Mouse (Mus musculus) forebrain, embryonic 12.5 days (tissue): ENCODE data around the gene Pofut2. TPM values are rescaled to one million over a fixed set of nuclear protein-coding genes. Genes with fewer than 3 reads are reported as not detected.
"Not testable (repeated sequence)": the region's sequence is repeated elsewhere in the genome, so short reads cannot be mapped to it uniquely, and the experiment has no call there.

ENCODE experiments used
- ATAC-seq: fragments of 200-750 bp; cut with Nextera tagmentation; 2 replicates; pipeline ENCODE4 v1.8.0; 2017; ENCODE audit warnings: moderate TSS enrichment; ENCODE audit not compliant: low FRiP score
- H3K27ac ChIP-seq: fragments of 300-500 bp; sonication (generic); 2 replicates; pipeline ENCODE4 v1.5.1; 2016; ENCODE audit warnings: mild to moderate bottlenecking
- H3K27me3 ChIP-seq: fragments of 300-500 bp; sonication (generic); 2 replicates; pipeline ENCODE4 v1.6.1; 2016; ENCODE audit warnings: mild to moderate bottlenecking
- H3K36me3 ChIP-seq: fragments of 300-500 bp; sonication (generic); replicated peaks from 2 replicates; pipeline ENCODE4 v1.6.1; 2016; ENCODE audit warnings: mild to moderate bottlenecking
- H3K4me1 ChIP-seq: fragments of 300-500 bp; sonication (generic); 2 replicates; pipeline ENCODE4 v1.6.1; 2016
- H3K4me2 ChIP-seq: fragments of 300-500 bp; sonication (generic); 2 replicates; pipeline ENCODE4 v1.6.1; 2016; ENCODE audit warnings: mild to moderate bottlenecking, moderate library complexity
- H3K4me3 ChIP-seq: fragments of 300-500 bp; sonication (generic); replicated peaks from 2 replicates; pipeline ENCODE4 v1.5.1; 2016; ENCODE audit warnings: mild to moderate bottlenecking
- H3K9ac ChIP-seq: fragments of 300-500 bp; sonication (generic); 2 replicates; pipeline ENCODE4 v1.6.1; 2016; ENCODE audit warnings: mild to moderate bottlenecking
- H3K9me3 ChIP-seq: fragments of 300-500 bp; sonication (generic); 2 replicates; pipeline ENCODE4 v1.6.1; 2016
- WGBS: fragments of 180-500 bp; shearing (Covaris S2); methylation state at CpG from one replicate; pipeline ENCODE4 v1.1.7; 2016; 5-methylcytosine and 5-hydroxymethylcytosine counted together
- polyA plus RNA-seq: library from polyadenylated mRNA; unstranded; fragments of >200 nt; fragmentation: Nextera tagmentation; extraction: Ambion mirVana; gene quantifications from 2 replicates; pipeline ENCODE4 v1.2.1, GENCODE M21; 2016

The Pofut2 gene
- polyA plus RNA-seq, 1 experiment from 2014 or later = 65.8 TPM

- ATAC-seq = no peak
- peaks cover 33% of the 10 kb centered on the region for H3K4me1 ChIP-seq
Observed at GRCm38 (mm10) chr10:77255676-77256075, 3.3 kb upstream of the Pofut2 start.

GRCm38 (mm10) chr10:77258041-77258590 is 902 bp upstream of the Pofut2 start:
- no peaks in the 10 kb centered on the region for H3K9me3 ChIP-seq
- peak overlapping the region; percentile 94; the same call in 1 of the 2 replicates for H3K4me3 ChIP-seq
- no peak for ATAC-seq
- no peak overlapping the region for H3K27ac ChIP-seq
- peaks cover 21% of the 10 kb centered on the region for H3K4me1 ChIP-seq
- H3K9ac ChIP-seq = no peak overlapping the region
- H3K4me2 ChIP-seq = peak overlapping the region; percentile 81
- peaks cover 26% of the 10 kb centered on the region for H3K36me3 ChIP-seq
- no peaks in the 10 kb centered on the region for H3K27me3 ChIP-seq
- 62% methylated on average over 4 of the region's 4 CpGs for WGBS

More at GRCm38 (mm10) chr10:77255676-77256075, 3.3 kb upstream of the Pofut2 start:
- H3K4me3 ChIP-seq = no peak overlapping the region
- 0 out of 2 replicates have a peak, but pooled peaks cover 2% of the 10 kb centered on the region for H3K36me3 ChIP-seq
- H3K4me2 ChIP-seq = no peak overlapping the region
- 0 out of 2 replicates have a peak, but pooled peaks cover 4% of the 10 kb centered on the region for H3K27me3 ChIP-seq
- H3K9me3 ChIP-seq = no peaks in the 10 kb centered on the region
- no peak overlapping the region for H3K27ac ChIP-seq
- H3K9ac ChIP-seq = no peak overlapping the region
- WGBS = 65% methylated on average over 3 of the region's 3 CpGs

DNA sequence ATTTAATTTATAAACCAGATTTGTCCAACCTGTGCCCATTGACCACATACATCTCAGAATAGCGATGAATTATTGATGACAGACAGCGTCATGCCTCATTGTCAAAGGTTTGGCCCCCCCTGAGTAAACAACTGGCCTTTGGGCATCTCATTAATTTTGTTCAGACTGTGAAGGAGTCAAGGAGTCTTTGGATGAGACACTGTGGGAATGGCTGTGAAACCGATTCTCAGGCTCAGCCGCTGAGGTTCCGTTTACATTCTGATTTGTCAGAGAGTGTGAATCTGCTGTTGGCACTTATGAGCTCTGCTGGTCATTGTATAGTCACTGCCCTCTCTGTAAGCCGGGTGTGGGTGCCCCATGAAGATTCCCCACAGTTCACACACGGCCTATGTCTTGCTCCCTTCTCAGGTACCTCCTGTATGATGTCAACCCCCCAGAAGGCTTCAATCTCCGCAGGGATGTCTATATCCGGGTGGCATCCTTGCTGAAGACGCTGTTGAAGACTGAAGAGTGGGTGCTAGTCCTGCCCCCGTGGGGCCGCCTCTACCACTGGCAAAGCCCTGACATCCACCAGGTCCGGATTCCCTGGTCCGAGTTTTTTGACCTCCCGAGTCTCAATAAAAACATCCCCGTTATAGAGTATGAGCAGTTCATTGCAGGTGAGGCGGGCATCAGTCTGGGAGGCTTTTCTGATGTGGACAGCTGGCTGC is 1.3 kb downstream of the Pofut2 start:
- Histone ChIP-seq H3K27ac (no peak overlapping the region), H3K4me3 (peak overlapping the region; percentile 94), H3K36me3 (peaks cover 48% of the 10 kb centered on the region), H3K9ac (peak overlapping the region; percentile 85), H3K4me1 (peaks cover 21% of the 10 kb centered on the region), H3K27me3 (no peaks in the 10 kb centered on the region), H3K9me3 (no peaks in the 10 kb centered on the region), H3K4me2 (peak overlapping the region; percentile 81)
- WGBS = 88% methylated on average over 17 of the region's 17 CpGs
- no peak for ATAC-seq

DNA sequence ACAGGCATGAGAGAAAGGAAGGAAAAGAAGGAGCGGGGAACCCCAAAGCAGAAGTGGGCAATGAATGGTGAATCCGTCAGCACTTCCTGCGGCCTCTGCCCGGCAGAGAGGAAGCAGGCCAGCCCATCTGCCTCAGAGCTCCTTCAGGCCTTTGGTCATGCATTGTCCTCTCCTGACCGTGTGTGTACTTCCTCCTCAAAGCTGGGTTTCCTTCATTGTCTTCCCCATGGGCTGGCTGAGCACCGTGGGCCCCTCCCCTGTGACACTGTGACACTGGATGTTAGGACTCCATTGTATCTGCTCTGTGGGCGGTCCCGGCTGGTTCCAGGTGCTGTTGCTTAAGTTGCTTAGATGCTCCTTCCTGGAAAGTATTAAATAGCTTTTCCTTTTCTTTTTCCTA is 7.3 kb downstream of the Pofut2 start:
- Histone ChIP-seq H3K27me3 (no peaks in the 10 kb centered on the region), H3K36me3 (peaks cover 90% of the 10 kb centered on the region), H3K4me1 (no peaks in the 10 kb centered on the region), H3K9ac (no peak overlapping the region), H3K4me2 (no peak overlapping the region), H3K4me3 (no peak overlapping the region), H3K9me3 (no peaks in the 10 kb centered on the region), H3K27ac (no peak overlapping the region)
- WGBS = 79% methylated on average over 8 of the region's 8 CpGs
- no peak for ATAC-seq

- Histone ChIP-seq H3K27me3 (no peaks in the 10 kb centered on the region), H3K4me3 (no peak overlapping the region), H3K27ac (no peak overlapping the region), H3K36me3 (peaks cover 82% of the 10 kb centered on the region), H3K4me2 (no peak overlapping the region), H3K9ac (no peak overlapping the region), H3K4me1 (no peaks in the 10 kb centered on the region), H3K9me3 (no peaks in the 10 kb centered on the region)
- no peak for ATAC-seq
- 90% methylated on average over 14 of the region's 14 CpGs for WGBS
Observed at GRCm38 (mm10) chr10:77267027-77267426, 8.0 kb downstream of the Pofut2 start.

DNA sequence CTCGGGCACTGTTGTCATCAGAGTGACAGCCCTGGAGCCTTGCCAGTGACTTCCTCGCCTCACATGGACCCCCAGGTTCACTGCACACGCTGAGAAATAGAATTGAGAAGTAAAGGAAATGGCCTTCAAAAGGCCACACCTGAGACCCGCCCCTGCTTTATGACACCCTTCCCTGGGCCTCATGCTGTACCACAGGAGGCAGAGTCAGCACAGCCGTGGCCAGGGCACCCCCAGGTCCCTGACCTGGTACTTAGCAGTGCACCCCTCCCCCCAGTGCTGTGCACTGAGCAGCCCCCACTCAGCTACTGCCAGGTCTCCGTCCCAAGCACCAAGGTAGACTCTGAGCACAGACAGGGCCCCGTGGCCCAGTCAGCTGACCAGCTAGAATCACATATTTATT is 10.1 kb downstream of the Pofut2 start:
- ATAC-seq = no peak
- H3K4me3 ChIP-seq = no peak overlapping the region
- no peaks in the 10 kb centered on the region for H3K9me3 ChIP-seq
- no peak overlapping the region for H3K27ac ChIP-seq
- WGBS = 89% methylated on average over 7 of the region's 7 CpGs
- H3K27me3 ChIP-seq = no peaks in the 10 kb centered on the region
- no peak overlapping the region for H3K9ac ChIP-seq
- no peaks in the 10 kb centered on the region; the same call in 1 of the 2 replicates for H3K4me1 ChIP-seq
- H3K36me3 ChIP-seq = peaks cover 62% of the 10 kb centered on the region
- H3K4me2 ChIP-seq = no peak overlapping the region

DNA sequence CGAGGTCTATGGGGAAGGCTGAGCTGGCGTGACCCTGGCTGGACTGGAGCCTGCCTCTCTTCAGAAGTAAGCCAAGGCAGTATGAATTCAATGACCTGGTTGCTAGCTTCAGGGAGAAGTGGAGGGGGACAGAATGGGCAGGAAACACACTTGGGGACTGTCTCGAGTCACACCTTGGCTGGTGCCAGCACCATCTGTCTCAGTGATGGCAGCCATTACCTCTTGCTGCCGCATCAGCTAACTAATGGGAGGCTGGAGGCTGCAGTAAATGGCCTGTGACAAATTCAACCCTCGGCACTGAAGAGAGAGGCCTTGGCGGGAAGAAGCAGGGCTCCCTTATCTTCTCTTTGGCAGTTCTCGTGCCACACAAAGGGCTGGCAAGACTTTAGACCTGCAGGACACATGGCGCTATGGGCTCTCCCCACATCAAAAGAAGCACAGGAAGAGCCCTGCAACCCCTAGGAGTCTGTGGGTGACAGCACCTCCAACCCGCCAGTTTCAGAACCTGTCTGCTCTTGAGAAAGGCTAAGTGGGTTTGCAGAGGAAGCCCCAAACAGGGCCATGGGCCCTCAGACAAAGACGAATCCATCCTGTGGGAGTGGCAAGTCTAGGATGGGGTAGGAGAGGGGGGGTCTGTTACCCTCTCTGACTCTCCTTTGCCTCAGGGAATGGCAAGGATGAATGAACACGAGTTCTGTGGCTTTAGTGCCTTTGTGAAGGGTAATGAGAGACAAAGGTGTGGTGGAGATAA is 14.1 kb downstream of the Pofut2 start:
- H3K4me2 ChIP-seq = no peak overlapping the region
- no peak overlapping the region for H3K4me3 ChIP-seq
- H3K9me3 ChIP-seq = no peaks in the 10 kb centered on the region
- no peaks in the 10 kb centered on the region; the same call in 1 of the 2 replicates for H3K4me1 ChIP-seq
- no peak overlapping the region for H3K9ac ChIP-seq
- no peak for ATAC-seq
- H3K27me3 ChIP-seq = no peaks in the 10 kb centered on the region
- WGBS = 59% methylated on average over 11 of the region's 11 CpGs
- H3K36me3 ChIP-seq = peaks cover 22% of the 10 kb centered on the region
- no peak overlapping the region for H3K27ac ChIP-seq

- Histone ChIP-seq H3K27me3 (no peaks in the 10 kb centered on the region), H3K4me1 (no peaks in the 10 kb centered on the region; the same call in 1 of the 2 replicates), H3K9me3 (no peaks in the 10 kb centered on the region), H3K9ac (no peak overlapping the region), H3K36me3 (peaks cover 16% of the 10 kb centered on the region), H3K4me2 (no peak overlapping the region), H3K4me3 (no peak overlapping the region), H3K27ac (no peak overlapping the region)
- no peak for ATAC-seq
Observed at GRCm38 (mm10) chr10:77273798-77274197, 14.8 kb downstream of the Pofut2 start.

DNA sequence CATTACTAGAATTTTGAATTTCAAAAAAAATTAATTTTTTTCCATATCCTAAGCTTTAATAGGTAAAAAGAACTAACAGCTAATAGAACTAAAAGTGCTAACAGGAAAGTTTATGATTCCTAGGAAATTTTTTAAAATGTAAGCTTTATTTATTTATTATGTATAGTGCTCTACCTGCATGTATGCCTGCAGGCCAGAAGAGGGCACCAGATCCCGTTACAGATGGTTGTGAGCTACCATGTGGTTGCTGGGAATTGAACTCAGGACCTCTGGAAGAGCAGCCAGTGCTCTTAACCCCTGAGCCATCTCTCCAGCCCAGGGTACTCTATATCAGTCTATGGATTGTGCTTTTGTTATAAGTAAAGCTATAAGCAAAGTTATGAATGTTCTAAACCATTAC is 23.1 kb downstream of the Pofut2 start:
- H3K4me1 ChIP-seq, H3K4me2 ChIP-seq, H3K9me3 ChIP-seq, H3K4me3 ChIP-seq, H3K27ac ChIP-seq, H3K9ac ChIP-seq, H3K36me3 ChIP-seq, H3K27me3 ChIP-seq, ATAC-seq: not testable (repeated sequence)
- WGBS = 74% methylated on average over 1 of the region's 1 CpGs

- no peaks in the 10 kb centered on the region for H3K9me3 ChIP-seq
- no peak overlapping the region for H3K4me2 ChIP-seq
- no peak overlapping the region for H3K9ac ChIP-seq
- no peak overlapping the region for H3K4me3 ChIP-seq
- no peaks in the 10 kb centered on the region for H3K36me3 ChIP-seq
- 15% methylated on average over 6 of the region's 6 CpGs for WGBS
- no peaks in the 10 kb centered on the region for H3K27me3 ChIP-seq
- no peak for ATAC-seq
- 0 out of 2 replicates have a peak, but pooled peaks cover 3% of the 10 kb centered on the region for H3K4me1 ChIP-seq
- H3K27ac ChIP-seq = no peak overlapping the region
Observed at GRCm38 (mm10) chr10:77282822-77283221, 23.8 kb downstream of the Pofut2 start.

- no peak overlapping the region for H3K4me3 ChIP-seq
- H3K4me2 ChIP-seq = no peak overlapping the region
- H3K27me3 ChIP-seq = no peaks in the 10 kb centered on the region
- H3K9ac ChIP-seq = no peak overlapping the region
- H3K4me1 ChIP-seq = 0 out of 2 replicates have a peak, but pooled peaks cover 3% of the 10 kb centered on the region
- no peak overlapping the region for H3K27ac ChIP-seq
- WGBS = 70% methylated on average over 6 of the region's 6 CpGs
- no peak for ATAC-seq
- no peaks in the 10 kb centered on the region for H3K9me3 ChIP-seq
- no peaks in the 10 kb centered on the region for H3K36me3 ChIP-seq
Observed at GRCm38 (mm10) chr10:77284832-77285231, 25.8 kb downstream of the Pofut2 start.

DNA sequence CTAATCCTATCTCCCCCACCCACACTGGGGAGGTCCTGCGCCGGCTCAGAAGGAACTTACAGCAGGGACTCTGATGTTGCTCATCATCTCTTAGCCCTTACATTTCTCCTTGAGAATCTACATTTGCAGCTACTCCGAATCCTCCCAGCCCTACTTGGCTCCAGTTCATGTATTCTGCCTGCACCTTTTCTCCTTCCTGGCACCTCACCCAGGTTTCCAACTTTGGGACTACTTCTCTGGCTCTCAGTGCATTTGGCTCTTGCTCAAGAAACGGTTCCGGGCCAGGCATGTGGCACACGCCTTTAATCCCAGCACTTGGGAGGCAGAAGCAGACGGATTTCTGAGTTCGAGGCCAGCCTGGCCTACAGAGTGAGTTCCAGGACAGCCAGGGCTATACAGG is 28.6 kb downstream of the Pofut2 start:
- no peaks in the 10 kb centered on the region for H3K9me3 ChIP-seq
- H3K36me3 ChIP-seq = no peaks in the 10 kb centered on the region
- H3K27me3 ChIP-seq = no peaks in the 10 kb centered on the region
- 0 out of 2 replicates have a peak, but pooled peaks cover 3% of the 10 kb centered on the region for H3K4me1 ChIP-seq
- H3K4me2 ChIP-seq = no peak overlapping the region
- H3K9ac ChIP-seq = no peak overlapping the region
- no peak overlapping the region for H3K4me3 ChIP-seq
- WGBS = 91% methylated on average over 8 of the region's 8 CpGs
- no peak overlapping the region for H3K27ac ChIP-seq
- no peak for ATAC-seq
